Comparison of ENCODE assay signal across 8 mouse cellular contexts in genomic region chr16:10541598-10541930, GRCm38 (mm10). TPM values are rescaled to one million over a fixed set of nuclear protein-coding genes. Genes with fewer than 3 reads are reported as not detected.
DNase-seq lines count a peak whose midpoint lies in the region; ATAC-seq and TF ChIP-seq lines count a peak whose summit lies in the region.

No protein-coding gene starts in this region.

- H3K9me3 ChIP-seq in MEL (replicated peaks; ENCODE audit: insufficient read depth, low read length): no peaks in the 10 kb centered on the region
- no peaks in the 10 kb centered on the region for H3K9me3 ChIP-seq in forebrain, embryonic 14.5 days (replicated peaks; ENCODE audit: control insufficient read depth, low read length)
- no peaks in the 10 kb centered on the region for H3K9me3 ChIP-seq in intestine, embryonic 15.5 days
- no peaks in the 10 kb centered on the region for H3K9me3 ChIP-seq in lung, embryonic 14.5 days (ENCODE audit: low read depth, low read length)
- no peaks in the 10 kb centered on the region for H3K9me3 ChIP-seq in stomach, embryonic 16.5 days (replicated peaks; ENCODE audit: control insufficient read depth, low read length)

- TF ChIP-seq RAD21 in MEL (IDR thresholded peaks at IDR 0.05; ENCODE audit: low read depth, low read length): no peak

- H3K27ac ChIP-seq in MEL (ENCODE audit: control insufficient read depth, low read depth, low read length): peak overlapping the region; percentile 3
- H3K27ac ChIP-seq in forebrain, embryonic 14.5 days (ENCODE audit: low read depth, low read length): no peak overlapping the region
- no peak overlapping the region; the same call in 1 of the 2 replicates for H3K27ac ChIP-seq in intestine, embryonic 15.5 days
- H3K27ac ChIP-seq in lung, embryonic 14.5 days (ENCODE audit: low read depth): peak overlapping the region; percentile 88; the same call in 1 of the 2 replicates
- peak overlapping the region; percentile 84 for H3K27ac ChIP-seq in stomach, embryonic 16.5 days (ENCODE audit: low read length)

- TF ChIP-seq CTCF in MEL (IDR thresholded peaks at IDR 0.05 in 2 of 3, conservative IDR thresholded peaks at IDR 0.05 in 1 of 3; ENCODE audit: control insufficient read depth in 1 of 3, insufficient read depth in 1 of 3, low read depth in 2 of 3, low read length in 3 of 3, poor library complexity in 1 of 3, severe bottlenecking in 1 of 3): no peak
- TF ChIP-seq CTCF in lung, embryonic 14.5 days (IDR thresholded peaks at IDR 0.05; ENCODE audit: low read depth): no peak

- H3K4me3 ChIP-seq in MEL (ENCODE audit: control insufficient read depth in 1 of 2, insufficient read depth in 1 of 2, low read depth in 2 of 2, low read length in 2 of 2): peak overlapping the region; percentile 66 to 74
- peak overlapping the region; percentile 93 for H3K4me3 ChIP-seq in forebrain, embryonic 14.5 days (ENCODE audit: low read depth, low read length)
- H3K4me3 ChIP-seq in intestine, embryonic 15.5 days (replicated peaks): peak overlapping the region; percentile 90
- peak overlapping the region; percentile 83 for H3K4me3 ChIP-seq in lung, embryonic 14.5 days (ENCODE audit: low read depth, low read length)
- H3K4me3 ChIP-seq in stomach, embryonic 16.5 days (replicated peaks; ENCODE audit: low read length): peak overlapping the region; percentile 74

- H3K9ac ChIP-seq in MEL (ENCODE audit: control insufficient read depth, low read depth, low read length, poor library complexity, severe bottlenecking): peak overlapping the region; percentile 82
- H3K9ac ChIP-seq in forebrain, embryonic 14.5 days (ENCODE audit: low read length): peak overlapping the region; percentile 92
- H3K9ac ChIP-seq in intestine, embryonic 15.5 days: peak overlapping the region; percentile 88; the same call in 1 of the 2 replicates
- H3K9ac ChIP-seq in lung, embryonic 14.5 days: peak overlapping the region; percentile 86
- H3K9ac ChIP-seq in stomach, embryonic 16.5 days (ENCODE audit: low read length): peak overlapping the region; percentile 89

- no peak for TF ChIP-seq POLR2A in MEL (IDR thresholded peaks at IDR 0.05; ENCODE audit: control insufficient read depth in 1 of 2, insufficient read depth in 1 of 2, low read depth in 1 of 2, low read length in 2 of 2, poor library complexity in 1 of 2)

- H3K27me3 ChIP-seq in MEL (ENCODE audit: control insufficient read depth in 1 of 2, insufficient read depth in 2 of 2, low read length in 2 of 2): no peaks in the 10 kb centered on the region
- no peaks in the 10 kb centered on the region for H3K27me3 ChIP-seq in forebrain, embryonic 14.5 days (replicated peaks; ENCODE audit: control insufficient read depth, insufficient read depth, low read length)
- H3K27me3 ChIP-seq in intestine, embryonic 15.5 days (replicated peaks): no peaks in the 10 kb centered on the region
- no peaks in the 10 kb centered on the region for H3K27me3 ChIP-seq in lung, embryonic 14.5 days (ENCODE audit: insufficient read depth, low read length)
- no peaks in the 10 kb centered on the region for H3K27me3 ChIP-seq in stomach, embryonic 16.5 days (ENCODE audit: control insufficient read depth, insufficient read depth, low read length)

- no peak for TF ChIP-seq EP300 in MEL (IDR thresholded peaks at IDR 0.05; ENCODE audit: low read depth in 1 of 2, low read length in 2 of 2)

- WGBS in forebrain, embryonic 14.5 days: 32% methylated on average over 7 of the region's 7 CpGs
- 19% methylated on average over 7 of the region's 7 CpGs for WGBS in intestine, embryonic 15.5 days
- WGBS in lung, embryonic 14.5 days: 5% methylated on average over 7 of the region's 7 CpGs
- 15% methylated on average over 7 of the region's 7 CpGs for WGBS in stomach, embryonic 16.5 days

- peaks cover 0 to 10% of the 10 kb centered on the region in 2 experiments; a peak in 1 of 4 replicates for H3K36me3 ChIP-seq in MEL (ENCODE audit: control insufficient read depth in 1 of 2, insufficient read depth in 2 of 2, low read length in 2 of 2)
- H3K36me3 ChIP-seq in forebrain, embryonic 14.5 days (ENCODE audit: control insufficient read depth, insufficient read depth, low read length): no peaks in the 10 kb centered on the region
- no peaks in the 10 kb centered on the region for H3K36me3 ChIP-seq in intestine, embryonic 15.5 days
- peaks cover 3% of the 10 kb centered on the region; the same call in 1 of the 2 replicates for H3K36me3 ChIP-seq in lung, embryonic 14.5 days (ENCODE audit: insufficient read depth)
- no peaks in the 10 kb centered on the region for H3K36me3 ChIP-seq in stomach, embryonic 16.5 days (ENCODE audit: control insufficient read depth, insufficient read depth, low read length)

- peak; percentile 73 for DNase-seq in 416B (ENCODE audit: low read depth)
- DNase-seq in MEL (ENCODE audit: low read depth, low spot score): peak; percentile 69
- peak; percentile 27 for DNase-seq in forebrain, embryonic 14.5 days (ENCODE audit: low spot score)
- DNase-seq in lung, embryonic 14.5 days: peak; percentile 79
- DNase-seq in thymus, postnatal 0 days (ENCODE audit: low spot score): no peak
- no peak for DNase-seq in right cerebral cortex, postnatal 14 days

- no peak for ATAC-seq in forebrain, embryonic 14.5 days
- ATAC-seq in intestine, embryonic 15.5 days: no peak
- ATAC-seq in lung, embryonic 14.5 days (ENCODE audit: insufficient read depth): no peak
- no peak for ATAC-seq in stomach, embryonic 16.5 days (ENCODE audit: insufficient read depth, low FRiP score)

- peaks cover 9% of the 10 kb centered on the region for H3K79me2 ChIP-seq in MEL (ENCODE audit: control insufficient read depth, insufficient read depth, low read length, poor library complexity)

- peak overlapping the region; percentile 75 for H3K4me2 ChIP-seq in forebrain, embryonic 14.5 days (ENCODE audit: low read length)
- peak overlapping the region; percentile 90 for H3K4me2 ChIP-seq in intestine, embryonic 15.5 days (replicated peaks)
- H3K4me2 ChIP-seq in lung, embryonic 14.5 days: peak overlapping the region; percentile 94
- peak overlapping the region; percentile 77 for H3K4me2 ChIP-seq in stomach, embryonic 16.5 days (ENCODE audit: low read depth, low read length)

- H3K4me1 ChIP-seq in MEL (ENCODE audit: control insufficient read depth in 1 of 2, insufficient read depth in 2 of 2, low read length in 2 of 2): peaks cover 7 to 23% of the 10 kb centered on the region in 2 experiments
- peaks cover 33% of the 10 kb centered on the region for H3K4me1 ChIP-seq in forebrain, embryonic 14.5 days (ENCODE audit: control insufficient read depth, insufficient read depth, low read length)
- H3K4me1 ChIP-seq in intestine, embryonic 15.5 days (replicated peaks): peaks cover 22% of the 10 kb centered on the region
- H3K4me1 ChIP-seq in lung, embryonic 14.5 days (ENCODE audit: insufficient read depth): peaks cover 10% of the 10 kb centered on the region
- H3K4me1 ChIP-seq in stomach, embryonic 16.5 days (ENCODE audit: control insufficient read depth, insufficient read depth, low read length): peaks cover 39% of the 10 kb centered on the region

TF ChIP-seq in MEL, 35 proteins besides CTCF, POLR2A, EP300 and RAD21 (continues in another document):
- TF ChIP-seq GATA1 (IDR thresholded peaks at IDR 0.05; ENCODE audit: low read depth, low read length) (no peak), USF2 (IDR thresholded peaks at IDR 0.05; ENCODE audit: borderline replicate concordance in 1 of 2, insufficient read depth in 1 of 2, low read depth in 1 of 2, low read length in 2 of 2) (no peak), UBTF (IDR thresholded peaks at IDR 0.05; ENCODE audit: borderline replicate concordance, insufficient read depth, low read depth, low read length) (no peak), ZKSCAN1 (IDR thresholded peaks at IDR 0.05; ENCODE audit: low read depth, low read length) (no peak), ZC3H11A (IDR thresholded peaks at IDR 0.05; ENCODE audit: low read depth, low read length) (no peak), RCOR1 (IDR thresholded peaks at IDR 0.05; ENCODE audit: low read depth, low read length) (no peak), MYB (IDR thresholded peaks at IDR 0.05; ENCODE audit: low read depth, low read length) (no peak), MAFK (IDR thresholded peaks at IDR 0.05; ENCODE audit: borderline replicate concordance, low read depth, low read length) (no peak), NELFE (IDR thresholded peaks at IDR 0.05; ENCODE audit: low read depth, low read length) (0 out of 2 replicates have a peak, but pooled peaks have one; percentile 15), MAZ (IDR thresholded peaks at IDR 0.05; ENCODE audit: low read depth, low read length) (no peak), JUND (IDR thresholded peaks at IDR 0.05; ENCODE audit: low read depth, low read length) (no peak), SIN3A (IDR thresholded peaks at IDR 0.05; ENCODE audit: low read length) (no peak), CHD1 (IDR thresholded peaks at IDR 0.05; ENCODE audit: low read depth, low read length) (no peak), TBP (IDR thresholded peaks at IDR 0.05; ENCODE audit: low read depth, low read length) (peak; percentile 87), TCF12 (IDR thresholded peaks at IDR 0.05; ENCODE audit: low read depth, low read length) (no peak)

RNA-seq across cellular contexts. Expression of gene Dexi, which starts 1.3 kb away (rescaled TPM):
- 8.1 and 9.3 TPM in 2 replicates for total RNA-seq in MEL (2012; rRNA removed)
- polyA plus RNA-seq in MEL (2012; ENCODE audit: insufficient read depth in 1 of 2, insufficient read length in 2 of 2, low read depth in 1 of 2, low replicate concordance in 2 of 2, missing spikeins in 1 of 2): 10 to 100 TPM in 1 of 2 experiments, not detected in 1; 17.8 TPM
- 16.9 and 21.6 TPM in 2 replicates for polyA plus RNA-seq in forebrain, embryonic 14.5 days (2014; fragmentation: Nextera tagmentation; extraction: Ambion mirVana)
- 14.1 and 14.7 TPM in 2 replicates for polyA plus RNA-seq in intestine, embryonic 15.5 days (2015; fragmentation: Nextera tagmentation; extraction: Ambion mirVana)
- 29.0 and 32.2 TPM in 2 replicates for polyA plus RNA-seq in lung, embryonic 14.5 days (2014; fragmentation: Nextera tagmentation; extraction: Ambion mirVana)
- polyA plus RNA-seq in stomach, embryonic 16.5 days (2015; fragmentation: Nextera tagmentation; extraction: Ambion mirVana): 4.9 and 5.0 TPM in 2 replicates
- 27.0 and 35.2 TPM in 2 replicates for polyA plus RNA-seq in thymus, postnatal 0 days (2015; fragmentation: Nextera tagmentation; extraction: Ambion mirVana)

RNA-seq across cellular contexts. Expression of gene Clec16a, which starts 3.6 kb away (rescaled TPM):
- 10.4 TPM in 2 replicates for total RNA-seq in MEL (2012; rRNA removed)
- polyA plus RNA-seq in MEL (2012; ENCODE audit: insufficient read depth in 1 of 2, insufficient read length in 2 of 2, low read depth in 1 of 2, low replicate concordance in 2 of 2, missing spikeins in 1 of 2): 10 to 100 TPM; 22.1 to 49.3 TPM
- polyA plus RNA-seq in forebrain, embryonic 14.5 days (2014; fragmentation: Nextera tagmentation; extraction: Ambion mirVana): 50.2 and 65.6 TPM in 2 replicates
- 26.8 and 27.2 TPM in 2 replicates for polyA plus RNA-seq in intestine, embryonic 15.5 days (2015; fragmentation: Nextera tagmentation; extraction: Ambion mirVana)
- 26.8 and 27.4 TPM in 2 replicates for polyA plus RNA-seq in lung, embryonic 14.5 days (2014; fragmentation: Nextera tagmentation; extraction: Ambion mirVana)
- 31.0 and 33.7 TPM in 2 replicates for polyA plus RNA-seq in stomach, embryonic 16.5 days (2015; fragmentation: Nextera tagmentation; extraction: Ambion mirVana)
- 38.5 and 50.7 TPM in 2 replicates for polyA plus RNA-seq in thymus, postnatal 0 days (2015; fragmentation: Nextera tagmentation; extraction: Ambion mirVana)

Comparison
In these comparisons a context has a peak if more than half of its experiments do, and no peak if none do; other contexts are left out.
1. DNase-seq: peak in 416B (single experiment), MEL (single experiment), forebrain, embryonic 14.5 days (single experiment) and lung, embryonic 14.5 days (single experiment); none in thymus, postnatal 0 days (single experiment) and right cerebral cortex, postnatal 14 days (single experiment).
2. H3K27ac ChIP-seq: peak in MEL (single experiment), lung, embryonic 14.5 days (single experiment) and stomach, embryonic 16.5 days (single experiment); none in forebrain, embryonic 14.5 days (single experiment) and intestine, embryonic 15.5 days (single experiment).
3. Peak in every context shown above with its lines, with median percentiles within 50 percentile points of each other: H3K4me3 ChIP-seq, H3K9ac ChIP-seq and H3K4me2 ChIP-seq.